Mouse (Mus musculus) retina, postnatal 7 days (tissue): ENCODE measurements at regions not wholly inside any gene's neighbourhood (a gene's known extent, or its start where the extent isn't known, plus 50 kb on each side); places are given as distances from the start of the nearest gene placed in this dataset.

Source experiments
- DNase-seq: peaks from one replicate; pipeline ENCODE4 v3.0.0-alpha.2; 2012; ENCODE audit warnings: low read depth, low spot score

DNA sequence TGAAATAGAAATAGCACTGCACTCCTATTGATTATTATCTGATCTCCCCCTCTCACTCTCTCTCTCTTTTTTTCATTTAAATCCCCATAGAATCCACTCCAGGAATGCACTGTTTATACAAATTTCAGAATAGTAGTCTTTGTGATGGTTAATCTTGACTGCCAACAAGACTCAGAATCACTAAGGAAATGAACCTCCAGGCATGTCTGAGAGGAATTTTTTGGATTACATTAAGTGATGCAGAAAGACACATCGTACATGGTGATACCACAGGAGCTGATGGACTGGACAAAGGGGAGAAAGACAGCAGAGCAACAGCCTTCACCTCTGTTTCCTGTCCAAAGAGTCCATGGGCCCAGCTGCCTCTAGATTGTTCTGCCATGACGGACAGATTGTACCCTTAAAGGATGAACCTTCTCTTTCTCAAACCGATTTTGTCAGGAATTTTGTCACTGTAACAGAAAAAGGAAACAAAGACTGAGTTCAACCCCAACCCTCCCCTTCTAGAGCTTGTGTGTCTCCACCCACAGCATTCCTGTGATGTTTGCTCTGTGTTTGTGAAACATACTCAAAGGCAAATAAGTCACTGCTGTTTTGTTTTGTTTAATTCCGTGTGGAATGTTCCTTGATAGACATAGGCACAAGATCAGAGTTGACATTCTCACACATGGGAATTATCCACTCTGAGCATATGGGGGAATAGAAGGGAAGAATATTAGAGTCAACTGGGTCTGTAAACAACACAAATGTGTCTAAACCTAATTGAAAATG lies 59.1 kb upstream of the Gm34302 start:
- no peak for DNase-seq

DNA sequence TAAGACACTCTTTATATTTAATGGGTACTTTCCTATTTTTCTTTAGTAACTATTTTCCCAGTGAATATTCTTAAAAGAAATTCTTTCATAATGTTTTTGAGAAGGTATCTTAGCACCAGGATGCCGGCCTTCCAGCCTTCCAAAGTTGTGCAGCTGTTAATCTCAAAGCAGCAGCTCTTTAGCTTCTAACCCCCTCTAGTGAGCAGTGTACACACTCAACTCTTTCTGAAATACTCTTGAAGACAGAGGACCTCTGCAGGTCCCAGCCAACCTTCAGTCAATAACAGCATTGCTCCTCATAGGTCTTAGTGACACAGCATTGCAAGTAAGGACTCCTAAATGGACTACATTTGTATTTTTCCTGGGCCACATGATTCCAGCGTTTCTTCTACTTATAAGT lies 55.2 kb upstream of the Gm34302 start:
- no peak for DNase-seq

DNA sequence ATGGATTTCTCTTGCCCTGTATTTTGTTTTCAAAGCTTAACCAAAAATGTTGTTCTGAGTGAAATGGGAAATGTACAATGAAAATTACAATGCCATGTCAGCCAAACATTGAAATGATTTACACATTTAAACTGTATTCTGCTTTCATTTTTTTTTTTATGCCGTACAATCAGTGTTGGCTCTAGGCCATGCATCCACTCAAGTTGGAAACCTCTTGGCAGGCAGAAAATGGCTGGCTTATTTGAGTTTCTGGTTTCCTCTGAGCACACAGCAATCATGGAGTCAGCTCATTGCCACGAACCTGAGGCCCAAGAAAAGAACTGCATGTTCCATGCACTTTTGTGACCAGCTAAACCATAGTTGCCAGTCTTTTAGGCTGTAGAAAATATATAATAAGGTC lies 50.5 kb upstream of the Gm34302 start:
- no peak for DNase-seq
